ENCODE assay signal across 8 mouse cellular contexts in genomic region chr2:164912749-164913427, GRCm38 (mm10). TPM values are rescaled to one million over a fixed set of nuclear protein-coding genes. Genes with fewer than 3 reads are reported as not detected.
DNase-seq lines count a peak whose midpoint lies in the region; ATAC-seq and TF ChIP-seq lines count a peak whose summit lies in the region.

No protein-coding gene starts in this region.

- H3K4me1 ChIP-seq in cerebellum, adult 2 months (ENCODE audit: control insufficient read depth, insufficient read depth, low read length): peaks cover 12% of the 10 kb centered on the region
- peaks cover 23% of the 10 kb centered on the region for H3K4me1 ChIP-seq in lung, embryonic 15.5 days
- H3K4me1 ChIP-seq in hindbrain, postnatal 0 days (ENCODE audit: insufficient read depth, low read length): peaks cover 15% of the 10 kb centered on the region
- H3K4me1 ChIP-seq in neural tube, embryonic 12.5 days: peaks cover 25% of the 10 kb centered on the region

- TF ChIP-seq CTCF in cerebellum, adult 2 months (IDR thresholded peaks at IDR 0.05; ENCODE audit: borderline replicate concordance, insufficient read depth, low read depth, low read length): no peak
- TF ChIP-seq CTCF in hindbrain, postnatal 0 days (IDR thresholded peaks at IDR 0.05; ENCODE audit: low read depth): no peak

- peak; percentile 16 for DNase-seq in cerebellum, adult 9-11 months
- DNase-seq in cerebellum, adult 2 months: no peak
- DNase-seq in lung, postnatal 10 days: no peak
- DNase-seq in hindbrain, postnatal 0 days (ENCODE audit: low spot score): no peak
- no peak for DNase-seq in left cerebral cortex, adult 8-10 months (ENCODE audit: low spot score in 2 of 2)

- H3K9me3 ChIP-seq in lung, embryonic 15.5 days: no peaks in the 10 kb centered on the region
- no peaks in the 10 kb centered on the region for H3K9me3 ChIP-seq in hindbrain, postnatal 0 days (ENCODE audit: low read length)
- no peaks in the 10 kb centered on the region for H3K9me3 ChIP-seq in neural tube, embryonic 12.5 days

- ATAC-seq in lung, embryonic 15.5 days (ENCODE audit: borderline replicate concordance, extremely low read depth, low FRiP score, low TSS enrichment): no peak
- no peak for ATAC-seq in hindbrain, postnatal 0 days
- no peak for ATAC-seq in neural tube, embryonic 12.5 days (ENCODE audit: low FRiP score, low read depth)
- ATAC-seq in activated CD4-positive, CD25-positive, alpha-beta regulatory T cell, adult 4 months: no peak

- no peak overlapping the region for H3K9ac ChIP-seq in lung, embryonic 15.5 days
- no peak overlapping the region for H3K9ac ChIP-seq in hindbrain, postnatal 0 days (replicated peaks; ENCODE audit: low read length)
- no peak overlapping the region for H3K9ac ChIP-seq in neural tube, embryonic 12.5 days

- H3K27ac ChIP-seq in cerebellum, adult 2 months (ENCODE audit: insufficient read depth, low read length): no peak overlapping the region
- peak overlapping the region; percentile 99 for H3K27ac ChIP-seq in lung, embryonic 15.5 days
- peak overlapping the region; percentile 100; the same call in 1 of the 2 replicates for H3K27ac ChIP-seq in hindbrain, postnatal 0 days
- H3K27ac ChIP-seq in neural tube, embryonic 12.5 days: no peak overlapping the region

- TF ChIP-seq POLR2A in cerebellum, adult 2 months (IDR thresholded peaks at IDR 0.05; ENCODE audit: borderline replicate concordance, insufficient read depth, low read length): no peak

- peaks cover 14% of the 10 kb centered on the region for H3K36me3 ChIP-seq in lung, embryonic 15.5 days
- H3K36me3 ChIP-seq in hindbrain, postnatal 0 days (ENCODE audit: insufficient read depth, low read length): peaks cover 11% of the 10 kb centered on the region; the same call in 1 of the 2 replicates
- H3K36me3 ChIP-seq in neural tube, embryonic 12.5 days: peaks cover 17% of the 10 kb centered on the region

- whole genome bisulfite sequencing in cerebellum, adult 2 months: 90% methylated on average over 8 of the region's 9 CpGs
- WGBS in lung, embryonic 15.5 days: 90% methylated on average over 9 of the region's 9 CpGs
- WGBS in hindbrain, postnatal 0 days: 93% methylated on average over 9 of the region's 9 CpGs
- 92% methylated on average over 8 of the region's 9 CpGs for WGBS in neural tube, embryonic 12.5 days

- H3K27me3 ChIP-seq in cerebellum, adult 2 months (ENCODE audit: control insufficient read depth, insufficient read depth, low read length): no peaks in the 10 kb centered on the region
- no peaks in the 10 kb centered on the region for H3K27me3 ChIP-seq in lung, embryonic 15.5 days
- no peaks in the 10 kb centered on the region for H3K27me3 ChIP-seq in hindbrain, postnatal 0 days (ENCODE audit: insufficient read depth, low read length)
- no peaks in the 10 kb centered on the region for H3K27me3 ChIP-seq in neural tube, embryonic 12.5 days (replicated peaks)

- H3K4me3 ChIP-seq in cerebellum, adult 2 months (replicated peaks; ENCODE audit: insufficient read depth, low read depth, low read length): no peak overlapping the region
- peak overlapping the region; percentile 88 for H3K4me3 ChIP-seq in lung, embryonic 15.5 days
- no peak overlapping the region for H3K4me3 ChIP-seq in hindbrain, postnatal 0 days (ENCODE audit: low read length)
- peak overlapping the region; percentile 74; the same call in 1 of the 2 replicates for H3K4me3 ChIP-seq in neural tube, embryonic 12.5 days

- H3K4me2 ChIP-seq in lung, embryonic 15.5 days: peak overlapping the region; percentile 71
- H3K4me2 ChIP-seq in hindbrain, postnatal 0 days (ENCODE audit: low read depth, low read length): no peak overlapping the region
- peak overlapping the region; percentile 90; the same call in 1 of the 2 replicates for H3K4me2 ChIP-seq in neural tube, embryonic 12.5 days (replicated peaks)

RNA-seq across cellular contexts. Expression of gene Zfp335, which starts 1.3 kb away (rescaled TPM):
- polyA plus RNA-seq in cerebellum, adult 2 months (2012; rRNA removed): 32.0 and 34.7 TPM in 2 replicates
- polyA plus RNA-seq in lung, embryonic 15.5 days (2015; fragmentation: Nextera tagmentation; extraction: Ambion mirVana): 12.4 and 13.2 TPM in 2 replicates
- 26.5 and 28.3 TPM in 2 replicates for total RNA-seq in hindbrain, postnatal 0 days (2014; rRNA removed)
- 9.0 and 9.2 TPM in 2 replicates for polyA plus RNA-seq in hindbrain, postnatal 0 days (2015; fragmentation: Nextera tagmentation; extraction: Ambion mirVana)
- polyA plus RNA-seq in neural tube, embryonic 12.5 days (2016; fragmentation: Nextera tagmentation; extraction: Ambion mirVana): 14.5 and 17.2 TPM in 2 replicates
- 1 to 10 TPM; 6.7 to 9.0 TPM for polyA plus RNA-seq in activated CD4-positive, CD25-positive, alpha-beta regulatory T cell, adult 4 months (2017; shearing (Covaris generic))
- 10 to 100 TPM; 22.8 to 23.9 (median 23.3) TPM for total RNA-seq in left cerebral cortex, adult 8-10 months (2022)

RNA-seq across cellular contexts. Expression of gene Mmp9, which starts 27.7 kb away (rescaled TPM):
- 3.3 and 3.7 TPM in 2 replicates for polyA plus RNA-seq in cerebellum, adult 2 months (2012; rRNA removed)
- polyA plus RNA-seq in lung, embryonic 15.5 days (2015; fragmentation: Nextera tagmentation; extraction: Ambion mirVana): 0.59 and 1.4 TPM in 2 replicates
- total RNA-seq in hindbrain, postnatal 0 days (2014; rRNA removed): 8.8 and 14.4 TPM in 2 replicates
- 6.7 and 7.1 TPM in 2 replicates for polyA plus RNA-seq in hindbrain, postnatal 0 days (2015; fragmentation: Nextera tagmentation; extraction: Ambion mirVana)
- 5.0 TPM in 2 replicates for polyA plus RNA-seq in neural tube, embryonic 12.5 days (2016; fragmentation: Nextera tagmentation; extraction: Ambion mirVana)
- polyA plus RNA-seq in activated CD4-positive, CD25-positive, alpha-beta regulatory T cell, adult 4 months (2017; shearing (Covaris generic)): 1 to 10 TPM in 1 of 2 experiments, under 1 TPM in 1; 0.78 to 1.4 TPM
- total RNA-seq in left cerebral cortex, adult 8-10 months (2022): 1 to 10 TPM in 3 of 4 experiments, under 1 TPM in 1; 0.87 to 2.5 (median 1.5) TPM

RNA-seq across cellular contexts. Expression of gene Pcif1, which starts 33.8 kb away (rescaled TPM):
- 54.9 and 56.3 TPM in 2 replicates for polyA plus RNA-seq in cerebellum, adult 2 months (2012; rRNA removed)
- polyA plus RNA-seq in lung, embryonic 15.5 days (2015; fragmentation: Nextera tagmentation; extraction: Ambion mirVana): 74.4 and 75.2 TPM in 2 replicates
- total RNA-seq in hindbrain, postnatal 0 days (2014; rRNA removed): 76.7 and 83.7 TPM in 2 replicates
- polyA plus RNA-seq in hindbrain, postnatal 0 days (2015; fragmentation: Nextera tagmentation; extraction: Ambion mirVana): 107 and 108 TPM in 2 replicates
- 83.4 and 86.4 TPM in 2 replicates for polyA plus RNA-seq in neural tube, embryonic 12.5 days (2016; fragmentation: Nextera tagmentation; extraction: Ambion mirVana)
- 100 to 1,000 TPM; 102 to 122 TPM for polyA plus RNA-seq in activated CD4-positive, CD25-positive, alpha-beta regulatory T cell, adult 4 months (2017; shearing (Covaris generic))
- 10 to 100 TPM; 47.7 to 59.4 (median 52.0) TPM for total RNA-seq in left cerebral cortex, adult 8-10 months (2022)

RNA-seq across cellular contexts. Expression of gene Slc12a5, which starts 47.7 kb away (rescaled TPM):
- 386 and 396 TPM in 2 replicates for polyA plus RNA-seq in cerebellum, adult 2 months (2012; rRNA removed)
- polyA plus RNA-seq in lung, embryonic 15.5 days (2015; fragmentation: Nextera tagmentation; extraction: Ambion mirVana): 0.68 and 1.1 TPM in 2 replicates
- total RNA-seq in hindbrain, postnatal 0 days (2014; rRNA removed): 257 TPM in 2 replicates
- polyA plus RNA-seq in hindbrain, postnatal 0 days (2015; fragmentation: Nextera tagmentation; extraction: Ambion mirVana): 67.1 and 71.0 TPM in 2 replicates
- polyA plus RNA-seq in neural tube, embryonic 12.5 days (2016; fragmentation: Nextera tagmentation; extraction: Ambion mirVana): 12.7 and 13.9 TPM in 2 replicates
- under 1 TPM in 1 of 2 experiments, not detected in 1; 0.34 TPM for polyA plus RNA-seq in activated CD4-positive, CD25-positive, alpha-beta regulatory T cell, adult 4 months (2017; shearing (Covaris generic))
- 100 to 1,000 TPM; 509 to 530 (median 524) TPM for total RNA-seq in left cerebral cortex, adult 8-10 months (2022)

RNA-seq across cellular contexts. Expression of gene Pltp, which starts 55.4 kb away (rescaled TPM):
- polyA plus RNA-seq in cerebellum, adult 2 months (2012; rRNA removed): 203 and 218 TPM in 2 replicates
- 149 and 169 TPM in 2 replicates for polyA plus RNA-seq in lung, embryonic 15.5 days (2015; fragmentation: Nextera tagmentation; extraction: Ambion mirVana)
- total RNA-seq in hindbrain, postnatal 0 days (2014; rRNA removed): 76.2 and 88.7 TPM in 2 replicates
- polyA plus RNA-seq in hindbrain, postnatal 0 days (2015; fragmentation: Nextera tagmentation; extraction: Ambion mirVana): 99.6 and 117 TPM in 2 replicates
- 87.9 and 93.1 TPM in 2 replicates for polyA plus RNA-seq in neural tube, embryonic 12.5 days (2016; fragmentation: Nextera tagmentation; extraction: Ambion mirVana)
- 1 to 10 TPM in 1 of 2 experiments, under 1 TPM in 1; 0.87 to 1.0 TPM for polyA plus RNA-seq in activated CD4-positive, CD25-positive, alpha-beta regulatory T cell, adult 4 months (2017; shearing (Covaris generic))
- 100 to 1,000 TPM; 103 to 113 (median 109) TPM for total RNA-seq in left cerebral cortex, adult 8-10 months (2022)

Comparison
In these comparisons a context has a peak if more than half of its experiments do, and no peak if none do; other contexts are left out.
1. H3K27ac ChIP-seq: peak in lung, embryonic 15.5 days (single experiment) and hindbrain, postnatal 0 days (single experiment); none in cerebellum, adult 2 months (single experiment) and neural tube, embryonic 12.5 days (single experiment).
2. H3K4me3 ChIP-seq: peak in lung, embryonic 15.5 days (single experiment) and neural tube, embryonic 12.5 days (single experiment); none in cerebellum, adult 2 months (single experiment) and hindbrain, postnatal 0 days (single experiment).